Mouse (Mus musculus) frontal cortex, postnatal 36 days (tissue): Measurements from ENCODE around the gene Pik3cg.
A peak's percentile ranks its signal among the peaks of the same experiment; 100 is the strongest.
"Not testable (repeated sequence)": the region's sequence is repeated elsewhere in the genome, so short reads cannot be mapped to it uniquely, and the experiment has no call there.

ENCODE experiments used
- DNase-seq, 2 experiments: peaks; one replicate each; pipeline ENCODE4 v3.0.0; 2022; ENCODE audit warnings: low spot score in 2 of 2

Pik3cg gene

DNA sequence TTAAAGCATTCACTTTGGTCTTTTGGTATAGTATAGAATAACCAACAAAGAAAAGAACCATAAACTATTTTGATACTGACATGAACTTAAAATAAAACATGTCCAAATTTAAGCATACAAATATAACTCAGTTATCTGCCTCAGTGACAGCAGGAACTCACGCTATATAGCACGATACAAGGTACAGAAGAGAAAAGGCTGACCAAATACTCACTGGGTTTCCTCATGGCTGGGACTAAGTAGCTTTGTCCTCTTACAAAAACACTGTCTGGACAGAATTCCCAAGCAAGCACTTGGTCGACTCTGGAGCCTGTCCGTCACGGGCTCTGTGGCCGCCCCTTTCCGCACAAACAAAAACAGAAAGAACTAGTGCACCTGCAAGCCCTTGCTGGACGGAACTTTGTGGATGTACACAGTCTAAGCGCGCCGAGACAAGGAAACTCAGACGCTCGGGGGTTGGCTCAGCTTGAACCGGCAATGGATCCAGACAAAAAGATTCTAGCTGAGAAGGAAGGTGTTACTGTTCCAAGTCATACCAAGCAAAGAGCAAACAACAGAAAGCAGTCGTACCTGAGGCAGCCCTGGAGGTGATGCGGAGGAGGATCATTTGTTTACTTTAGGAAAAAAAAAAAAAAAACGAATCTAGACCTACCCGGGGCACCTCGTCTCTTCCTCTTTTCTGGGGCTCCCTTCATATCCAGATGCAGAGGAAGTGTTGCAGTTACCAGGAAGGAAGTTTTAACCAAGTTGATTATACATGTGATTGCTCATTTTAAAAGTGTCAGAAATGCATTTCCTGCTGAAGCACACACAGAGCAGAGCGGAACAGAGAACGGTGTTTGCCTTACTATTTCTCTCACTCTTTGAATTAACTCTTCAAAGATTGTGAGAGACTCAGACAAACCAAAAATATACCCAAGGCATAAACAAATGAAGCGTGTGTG lies at the start of gene Pik3cg:
Gene Pik3cg (minus strand): TSS at position 712 of the 944 bp plus-strand sequence.
- no peak for DNase-seq

DNA sequence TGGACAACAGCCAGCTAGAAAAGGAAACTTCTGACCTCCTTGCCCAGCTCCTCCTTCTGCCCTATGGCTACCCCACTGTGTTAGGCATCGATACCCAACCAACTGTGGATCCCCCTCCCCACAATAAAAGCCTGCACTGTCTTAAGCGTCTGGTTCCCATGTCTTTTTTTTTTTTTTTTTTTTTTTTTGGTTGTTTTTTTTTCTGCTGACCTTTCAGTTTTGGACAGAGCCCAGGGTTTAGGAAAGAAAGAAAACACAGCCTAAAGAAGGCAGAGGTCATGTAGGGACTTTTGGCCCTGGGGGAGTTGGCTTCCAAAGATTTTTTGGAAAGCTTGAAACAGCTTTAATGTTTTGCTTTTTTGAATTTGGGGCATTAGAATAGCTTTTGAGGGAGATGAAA lies 40.0 kb upstream of the Pik3cg start:
- DNase-seq = no peak

DNA sequence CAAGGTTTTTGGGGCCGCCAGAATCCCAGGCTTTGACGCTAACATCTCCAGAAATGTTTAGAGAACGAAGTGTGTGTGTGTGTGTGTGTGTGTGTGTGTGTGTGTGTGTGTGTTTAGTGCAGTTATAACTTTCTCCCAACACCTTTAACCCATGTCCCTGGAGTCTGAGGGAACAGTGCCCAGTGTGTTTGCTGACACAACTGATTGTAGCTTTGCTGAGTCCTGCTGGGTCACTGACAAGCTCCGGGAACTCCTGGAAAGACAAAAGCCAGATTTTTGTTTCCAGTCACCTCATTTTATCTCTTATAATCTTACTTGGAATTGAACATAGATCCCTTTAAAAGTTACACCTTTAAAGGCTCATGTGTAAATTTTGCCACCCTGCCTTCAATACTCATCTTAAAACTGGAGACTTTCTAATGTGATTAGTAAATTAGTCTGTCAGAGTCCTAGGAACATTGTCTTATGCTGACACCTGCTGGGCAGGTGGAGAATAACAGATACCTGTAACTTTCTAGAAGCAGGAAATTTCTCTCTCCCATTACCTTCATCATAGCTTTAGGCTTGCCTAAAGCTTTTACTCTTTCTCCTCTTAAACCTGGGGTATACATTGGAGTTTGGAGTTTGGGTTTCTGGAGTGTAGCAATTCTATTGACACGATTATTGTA lies 37.2 kb upstream of the Pik3cg start:
- DNase-seq = peak in 1 of 2 experiments; percentile 50

DNA sequence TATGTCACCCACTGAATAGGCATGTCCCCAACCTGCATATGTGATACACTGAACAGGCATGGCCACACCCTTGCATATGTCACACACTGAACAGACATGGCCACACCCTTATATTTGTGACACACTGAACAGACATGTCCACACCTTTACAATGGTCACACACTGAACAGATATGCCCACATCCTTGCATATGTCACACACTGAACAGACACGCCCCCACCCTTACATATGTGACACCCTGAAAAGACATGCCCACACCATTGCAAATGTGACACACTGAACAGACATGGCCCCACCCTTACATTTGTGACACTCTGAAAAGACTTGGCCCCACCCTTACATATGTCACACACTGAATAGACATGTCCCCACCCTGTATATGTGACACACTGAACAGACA lies 35.1 kb upstream of the Pik3cg start:
- no peak for DNase-seq

DNA sequence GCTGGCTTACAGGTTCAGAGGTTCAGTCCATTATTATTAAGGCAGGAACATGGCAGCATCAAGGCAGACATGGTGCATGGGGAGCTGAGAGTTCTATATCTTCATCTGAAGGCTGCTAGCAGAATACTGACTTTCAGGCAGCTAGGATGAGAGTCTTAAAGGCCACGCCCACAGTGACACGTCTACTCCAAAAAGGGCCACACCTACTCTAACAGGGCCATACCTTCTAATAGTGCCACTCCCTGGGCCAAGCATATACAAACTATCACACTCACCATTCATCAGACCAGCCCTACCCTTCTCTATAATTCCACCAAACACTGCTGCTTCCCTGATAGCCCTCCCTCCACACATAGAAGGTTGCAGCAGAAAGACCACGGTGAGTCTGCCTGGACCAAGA lies 30.7 kb upstream of the Pik3cg start:
- DNase-seq = not testable (repeated sequence)

DNA sequence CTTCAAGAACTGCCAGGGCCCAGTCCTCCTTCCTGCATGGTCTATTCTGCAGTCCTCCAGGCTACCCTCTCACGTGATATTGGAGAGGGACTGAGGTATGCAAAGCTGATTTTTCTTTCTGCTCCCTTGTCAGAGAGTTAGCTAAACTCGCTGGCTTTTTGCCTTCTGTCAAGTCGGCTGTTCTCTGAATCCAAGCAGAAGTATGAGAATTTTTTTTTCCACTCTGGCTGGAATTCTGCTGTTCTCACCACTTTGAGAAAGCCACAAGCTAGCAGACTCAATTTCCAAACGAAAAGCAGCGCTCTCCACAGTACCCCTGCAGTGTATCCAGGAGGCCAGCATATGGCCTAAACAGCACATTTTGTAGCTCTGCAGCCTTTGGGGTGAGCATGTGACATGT lies 30.0 kb upstream of the Pik3cg start:
- DNase-seq = peak in 1 of 2 experiments; percentile 23

DNA sequence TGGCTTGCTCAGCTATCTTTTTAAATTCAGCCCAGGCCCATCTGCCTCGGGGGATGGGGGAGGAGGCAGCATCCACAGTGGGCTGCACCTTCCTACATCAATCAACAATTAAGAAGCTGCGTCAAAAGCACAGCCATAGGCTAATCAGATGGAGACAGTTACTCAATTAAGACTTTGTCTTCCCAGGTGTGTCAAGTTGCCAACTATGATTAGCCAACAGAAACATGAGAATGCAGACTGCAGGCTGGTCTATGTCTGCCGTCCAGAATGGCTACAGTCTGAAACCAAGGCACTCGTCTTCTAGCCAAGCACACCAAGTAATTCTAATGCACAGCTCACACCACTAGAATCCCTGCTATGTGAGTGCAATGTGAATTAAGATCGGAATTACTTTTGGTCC lies 29.4 kb upstream of the Pik3cg start:
- no peak for DNase-seq

DNA sequence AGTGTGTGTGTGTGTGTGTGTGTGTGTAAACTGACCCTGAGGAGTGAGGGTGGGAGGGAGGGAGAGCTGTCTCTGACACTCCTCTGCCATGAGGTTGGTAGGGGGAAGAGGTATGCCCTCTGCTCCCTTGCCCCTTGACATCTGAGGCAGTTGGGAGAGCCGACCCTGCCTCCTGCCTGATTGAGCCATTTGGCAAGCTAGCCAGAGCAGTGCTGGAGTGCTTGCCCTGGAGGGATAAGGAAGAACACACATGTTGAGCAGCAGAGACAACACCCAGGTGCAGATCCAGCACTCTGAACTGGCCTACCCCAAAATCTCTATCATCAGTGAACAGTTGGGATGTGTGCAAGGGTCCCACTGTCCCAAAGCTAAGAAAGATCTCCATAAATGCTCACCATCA lies 28.7 kb upstream of the Pik3cg start:
- no peak for DNase-seq

DNA sequence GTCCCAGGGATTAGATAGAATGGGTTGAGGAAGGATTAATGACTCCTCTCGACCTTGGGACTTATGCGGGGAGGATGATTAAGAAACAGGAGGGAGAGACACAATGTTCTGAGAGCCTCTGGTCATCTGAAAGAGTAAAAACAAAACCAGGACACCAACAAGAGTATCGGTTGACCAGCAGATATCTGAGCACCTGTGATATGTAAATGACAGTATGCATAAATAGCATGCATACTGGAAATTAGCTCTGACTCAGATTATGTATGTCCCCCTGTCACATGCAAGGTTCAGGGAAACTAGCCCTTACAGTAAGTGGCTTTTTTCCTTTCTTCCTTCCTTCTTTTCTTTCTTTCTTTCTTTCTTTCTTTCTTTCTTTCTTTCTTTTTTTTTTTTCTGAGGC lies 28.0 kb upstream of the Pik3cg start:
- DNase-seq = no peak

DNA sequence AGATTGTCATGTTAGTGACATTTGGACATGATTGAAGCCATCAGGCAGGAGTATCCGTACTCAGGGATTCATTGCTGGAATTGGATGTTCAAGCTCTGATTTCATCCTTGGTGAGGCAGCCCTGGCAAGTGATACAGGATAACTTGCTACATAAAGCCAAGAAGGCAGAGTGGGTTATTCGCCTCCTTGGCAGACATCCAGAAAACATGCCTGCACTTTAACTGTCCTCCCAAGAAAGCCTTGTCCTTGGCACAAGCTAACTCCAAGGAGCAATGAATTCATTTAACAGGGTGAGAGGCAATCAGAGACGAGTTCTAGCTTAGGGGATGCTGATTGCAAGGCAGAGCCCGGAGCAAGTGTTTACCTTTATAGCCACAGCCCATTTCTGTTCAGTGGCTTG lies 25.4 kb upstream of the Pik3cg start:
- no peak for DNase-seq

DNA sequence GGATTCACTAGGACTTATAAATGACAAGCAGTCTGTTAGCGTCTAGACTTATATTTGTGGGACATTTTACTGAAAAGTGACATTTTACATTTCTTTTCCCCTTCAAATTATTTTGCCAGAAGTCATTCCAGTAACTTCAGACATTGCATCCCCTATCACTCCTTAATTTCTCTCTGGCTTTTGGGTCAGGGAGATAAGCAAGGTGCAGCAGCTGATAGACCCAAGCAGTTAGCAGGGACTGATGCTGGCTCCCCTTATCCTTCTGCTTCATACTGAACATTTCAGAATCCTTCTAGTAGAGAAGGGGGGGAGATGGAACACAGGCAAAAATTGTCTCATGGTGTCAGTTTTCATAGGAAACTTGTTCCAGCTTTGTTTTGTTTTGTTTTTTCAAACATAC lies 22.9 kb upstream of the Pik3cg start:
- DNase-seq = no peak

DNA sequence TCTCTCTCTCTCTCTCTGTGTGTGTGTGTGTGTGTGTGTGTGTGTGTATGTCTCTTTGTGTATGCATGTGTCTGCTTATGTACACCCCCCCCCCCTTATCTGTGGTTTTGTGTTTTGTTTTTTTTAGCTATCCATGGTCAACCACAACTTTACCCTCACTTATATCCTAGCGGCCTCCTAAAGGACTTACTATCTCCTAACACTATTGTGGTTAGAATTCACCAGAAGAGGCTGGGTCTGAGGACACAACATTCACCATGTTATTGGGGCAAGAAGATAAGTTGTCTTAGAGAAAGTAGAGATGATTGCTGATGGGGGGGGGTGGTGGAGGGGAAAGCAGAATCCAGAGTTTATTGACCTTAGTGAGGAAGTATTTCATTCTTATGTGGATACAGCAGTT lies 15.2 kb upstream of the Pik3cg start:
- no peak for DNase-seq

DNA sequence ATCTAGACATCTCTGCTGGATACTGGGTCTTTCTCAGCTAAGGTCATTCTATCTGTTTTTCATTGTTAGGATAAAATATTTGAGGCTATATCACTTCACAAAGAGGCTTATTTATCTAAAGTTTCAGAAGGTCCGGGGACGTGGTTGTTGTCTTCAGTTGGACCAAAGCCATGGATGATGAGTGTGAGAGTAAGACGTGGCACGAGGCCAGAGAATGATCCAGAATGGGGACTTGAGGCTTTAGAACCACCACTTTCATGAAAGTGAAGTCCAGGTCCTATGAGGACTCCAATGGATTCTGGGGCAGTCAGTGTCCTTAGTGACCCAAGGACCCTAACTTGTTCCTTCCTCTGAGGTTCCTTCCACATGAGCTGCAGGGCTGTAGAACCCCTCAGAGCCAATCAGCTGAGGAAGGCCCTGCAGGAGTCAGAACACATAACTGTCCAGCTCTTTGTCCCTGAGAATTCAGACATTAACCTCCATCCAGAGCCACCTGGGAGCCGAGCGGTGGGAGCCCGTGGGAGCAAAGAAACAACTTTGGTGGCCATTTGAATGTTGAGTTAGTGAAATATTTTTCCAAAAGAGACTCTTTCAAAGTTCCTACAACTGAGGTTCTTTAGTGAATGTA lies 14.4 kb upstream of the Pik3cg start:
- DNase-seq = no peak

DNA sequence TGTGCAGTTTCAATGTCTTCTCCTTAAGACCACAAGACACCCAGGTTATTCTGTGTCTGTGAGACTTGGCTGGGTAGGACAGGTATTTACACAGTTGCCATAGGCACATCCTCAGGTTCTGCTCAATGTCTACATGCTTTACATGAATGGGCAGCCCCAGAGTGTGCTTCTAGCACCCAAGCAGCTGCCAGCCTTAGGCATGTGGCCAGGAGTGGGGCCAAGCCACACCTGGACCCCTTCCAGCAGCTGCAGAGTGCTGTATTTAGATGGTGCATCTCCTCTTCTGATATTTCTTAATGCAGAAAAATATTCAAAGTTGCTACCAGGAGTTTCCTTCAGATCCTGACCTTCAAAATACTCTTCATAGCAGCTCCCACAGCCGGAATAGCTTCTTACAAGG lies 11.9 kb upstream of the Pik3cg start:
- DNase-seq = no peak

DNA sequence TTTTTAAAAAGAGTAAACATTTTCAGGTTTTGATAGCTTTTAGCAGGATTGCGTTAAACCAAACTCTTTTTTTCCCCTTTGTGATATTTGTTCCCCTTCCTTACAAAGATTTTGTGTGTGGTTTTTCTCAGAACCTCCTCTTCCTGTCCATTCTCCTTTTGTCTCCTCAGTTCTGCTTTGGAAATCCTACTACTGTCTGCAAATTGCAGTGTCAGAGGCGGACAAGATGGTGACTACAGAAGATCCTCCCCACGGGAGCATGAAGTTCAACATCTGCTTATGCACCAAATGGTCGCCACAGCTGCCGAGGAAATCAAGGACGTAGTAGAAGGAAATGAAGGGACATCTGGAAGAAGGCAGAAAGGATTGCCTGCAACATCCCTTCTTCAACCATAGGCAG lies 6.7 kb upstream of the Pik3cg start:
- no peak for DNase-seq

DNA sequence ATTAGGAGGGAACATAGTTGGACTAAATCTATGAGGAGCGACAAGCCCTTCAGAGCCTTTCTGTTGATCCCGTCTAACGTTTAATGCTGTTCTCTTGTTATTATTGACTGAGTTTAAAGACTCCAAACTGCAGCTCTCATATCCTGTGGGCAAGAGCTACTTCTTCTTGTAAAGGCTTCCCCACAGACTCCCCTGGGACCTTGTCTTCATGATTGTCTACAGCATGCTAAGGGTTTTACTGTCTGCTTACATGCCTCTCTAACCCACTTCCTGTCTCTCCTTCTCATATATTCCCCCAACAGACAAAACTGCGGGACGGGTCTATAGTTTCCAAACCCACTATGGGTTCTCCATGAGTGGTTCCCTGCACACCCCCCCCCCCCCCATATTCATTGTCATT lies 4.2 kb upstream of the Pik3cg start:
- DNase-seq = no peak

DNA sequence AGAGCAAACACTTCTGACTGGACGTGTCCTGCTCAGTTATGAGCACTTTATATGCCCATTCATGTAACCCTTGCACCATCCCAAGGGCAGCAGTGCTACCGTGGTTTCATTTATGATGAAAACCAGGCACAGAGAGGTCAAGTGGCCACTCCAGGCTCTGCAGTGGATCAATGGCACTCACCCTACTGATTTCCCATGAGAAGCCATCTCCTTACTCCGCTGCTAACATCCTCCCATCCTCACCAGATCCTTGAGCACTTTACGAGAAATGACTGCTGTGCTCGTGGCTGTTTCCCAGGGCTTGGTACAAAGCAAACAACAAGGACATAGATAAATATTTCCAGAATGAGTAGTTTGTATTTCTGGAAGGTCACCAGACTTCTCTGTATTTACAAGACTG lies 3.7 kb upstream of the Pik3cg start:
- no peak for DNase-seq

DNA sequence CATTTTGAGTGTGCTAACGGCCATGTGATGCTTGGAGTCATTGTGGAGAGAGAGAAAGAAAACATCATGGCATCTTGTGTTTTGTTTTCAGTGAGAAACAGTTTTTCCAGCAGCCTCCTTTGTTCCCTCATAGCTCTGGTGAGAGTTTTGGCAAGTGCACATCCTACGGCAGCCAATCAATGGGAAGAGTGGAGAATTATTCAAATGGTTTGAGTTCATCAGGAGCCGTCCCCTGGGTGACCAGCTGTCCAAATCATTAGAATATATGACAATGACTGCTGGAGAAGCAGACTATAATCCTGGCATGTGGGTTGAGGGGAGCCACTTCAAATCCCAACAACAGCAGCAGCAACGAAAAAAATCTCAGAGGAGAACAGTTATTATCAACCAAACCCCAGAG lies 2.8 kb upstream of the Pik3cg start:
- DNase-seq = no peak

DNA sequence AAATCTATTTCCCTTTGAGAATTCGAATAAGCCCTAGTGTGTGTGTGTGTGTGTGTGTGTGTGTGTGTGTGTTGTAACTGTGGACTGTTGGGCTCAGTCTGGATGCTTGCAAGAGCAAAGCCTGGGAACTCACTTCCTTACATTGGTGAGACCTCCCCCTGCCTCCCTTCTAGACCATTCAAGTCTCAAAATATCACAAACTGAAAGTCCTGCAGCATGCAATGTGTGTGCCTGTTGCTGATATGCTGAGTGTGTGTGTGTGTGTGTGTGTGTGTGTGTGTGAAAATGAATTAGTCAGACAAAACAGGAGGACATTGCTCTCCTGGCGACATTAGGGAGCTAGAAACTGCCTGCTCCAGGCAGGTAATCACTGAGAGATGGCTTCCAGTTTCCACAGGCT lies 492 bp upstream of the Pik3cg start:
- DNase-seq = no peak

DNA sequence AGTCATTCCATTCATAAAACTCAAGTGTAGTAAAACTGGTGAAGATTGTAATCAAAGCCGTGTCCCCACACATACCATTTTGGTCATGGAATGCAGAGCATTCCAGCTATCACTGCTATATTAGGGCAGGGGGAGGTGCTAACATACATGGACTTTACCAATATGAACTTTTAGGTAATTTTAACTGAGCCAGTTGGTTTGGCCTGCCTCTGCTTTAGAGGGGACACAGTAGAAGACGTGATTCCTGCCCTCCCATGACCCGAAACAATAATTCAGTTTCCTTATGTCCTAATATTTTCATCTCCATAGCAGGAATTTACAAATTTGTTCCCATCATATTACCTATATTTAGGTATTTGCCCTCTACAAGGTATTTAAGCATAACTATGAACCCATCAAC lies 1.3 kb downstream of the Pik3cg start:
- DNase-seq = no peak

DNA sequence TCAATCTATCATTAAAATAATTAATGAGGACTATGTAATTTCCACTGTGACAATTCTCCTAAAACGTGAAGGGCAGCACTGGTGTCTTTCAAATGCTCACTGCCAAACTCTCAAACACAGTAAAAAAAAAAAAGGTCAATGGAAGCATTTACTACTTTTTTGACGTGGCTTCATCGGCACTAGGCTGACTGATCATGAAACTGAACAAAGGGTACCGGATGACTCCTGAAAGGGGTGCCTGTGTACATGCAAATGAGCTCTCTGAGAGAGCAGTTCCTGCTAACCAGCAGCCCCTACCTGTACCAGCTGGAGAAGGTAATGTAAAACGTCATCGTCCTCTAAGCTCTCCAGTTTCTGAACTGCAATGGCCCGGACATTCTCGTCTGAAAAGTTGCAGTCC lies 4.8 kb downstream of the Pik3cg start:
- DNase-seq = no peak

DNA sequence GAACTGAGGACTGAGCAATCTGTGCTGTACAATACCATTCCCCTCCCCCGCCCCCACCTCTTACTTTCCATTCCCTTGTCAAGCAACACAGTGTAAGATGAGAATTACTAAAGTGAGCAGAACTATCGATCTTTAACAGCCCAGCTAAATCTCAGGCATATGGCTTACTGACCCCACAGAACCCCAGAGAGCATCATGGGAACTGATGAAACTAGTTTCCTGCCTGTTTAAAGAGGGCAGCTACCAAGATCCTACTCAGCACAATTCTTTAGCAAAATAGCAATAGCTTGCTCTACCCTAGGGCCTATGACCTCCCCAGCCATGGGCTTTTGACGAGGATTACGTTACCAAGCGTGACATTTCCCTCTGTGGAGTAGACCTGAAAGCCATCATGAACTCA lies 5.9 kb downstream of the Pik3cg start:
- DNase-seq = no peak

DNA sequence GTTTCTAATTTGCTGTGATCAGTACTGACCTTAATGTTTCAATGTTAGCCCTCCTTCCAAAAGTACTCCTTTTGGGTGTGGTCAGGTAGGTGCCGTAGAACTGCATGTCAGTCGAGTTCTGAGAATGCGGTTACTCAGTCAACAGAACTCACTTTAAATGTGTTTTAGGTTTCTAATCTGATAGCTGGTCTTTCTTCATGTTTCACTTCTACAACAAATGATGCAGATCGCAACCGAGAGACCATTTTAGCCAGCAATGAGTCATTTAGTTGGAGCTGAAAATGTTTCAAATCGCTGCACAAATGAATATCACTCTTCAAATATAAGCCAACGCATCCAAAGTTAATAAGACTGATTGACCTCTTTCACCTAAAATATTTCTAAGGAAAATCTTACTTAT lies 6.5 kb downstream of the Pik3cg start:
- no peak for DNase-seq
